Mouse (Mus musculus) hindbrain, embryonic 16.5 days (tissue): Measurements from ENCODE around the gene Crim1. TPM values are rescaled to one million over a fixed set of nuclear protein-coding genes. Genes with fewer than 3 reads are reported as not detected.
A peak's percentile ranks its signal among the peaks of the same experiment; 100 is the strongest.

Experiments used
- ATAC-seq: fragments of 200-750 bp; cut with Nextera tagmentation; 2 replicates; pipeline ENCODE4 v1.8.0; 2017; ENCODE audit warnings: moderate TSS enrichment, moderate library complexity
- H3K27ac ChIP-seq: fragments of 300-500 bp; sonication (generic); 2 replicates; pipeline ENCODE4 v1.5.1; 2014; ENCODE audit warnings: low read depth, mild to moderate bottlenecking, control low read depth, low read length, moderate library complexity
- H3K27me3 ChIP-seq: fragments of 300-500 bp; sonication (generic); replicated peaks from 2 replicates; pipeline ENCODE4 v1.6.1; 2014; ENCODE audit warnings: low read length; ENCODE audit not compliant: control insufficient read depth, insufficient read depth
- H3K36me3 ChIP-seq: fragments of 300-500 bp; sonication (generic); 2 replicates; pipeline ENCODE4 v1.6.1; 2014; ENCODE audit warnings: mild to moderate bottlenecking, low read length, moderate library complexity, mixed read lengths; ENCODE audit not compliant: control insufficient read depth, insufficient read depth
- H3K4me1 ChIP-seq: fragments of 300-500 bp; sonication (generic); 2 replicates; pipeline ENCODE4 v1.6.1; 2014; ENCODE audit warnings: low read depth, low read length; ENCODE audit not compliant: control insufficient read depth, insufficient read depth
- H3K4me2 ChIP-seq: fragments of 300-500 bp; sonication (generic); 2 replicates; pipeline ENCODE4 v1.6.1; 2014; ENCODE audit warnings: mild to moderate bottlenecking, low read length, control low read depth, moderate library complexity
- H3K4me3 ChIP-seq: fragments of 300-500 bp; sonication (generic); 2 replicates; pipeline ENCODE4 v1.5.1; 2014; ENCODE audit warnings: mild to moderate bottlenecking, low read length, control low read depth, moderate library complexity
- H3K9ac ChIP-seq: fragments of 300-500 bp; sonication (generic); 2 replicates; pipeline ENCODE4 v1.6.1; 2014; ENCODE audit warnings: low read depth, mild to moderate bottlenecking, control low read depth, low read length, moderate library complexity
- H3K9me3 ChIP-seq: fragments of 300-500 bp; sonication (generic); 2 replicates; pipeline ENCODE4 v1.6.1; 2014; ENCODE audit warnings: mild to moderate bottlenecking, low read length, moderate library complexity; ENCODE audit not compliant: control insufficient read depth
- WGBS: fragments of 180-500 bp; shearing (Covaris S2); extraction: QIAGEN DNeasy Blood & Tissue Kit; methylation state at CpG from one replicate; pipeline ENCODE4 v1.1.7; 2014; 5-methylcytosine and 5-hydroxymethylcytosine counted together
- polyA plus RNA-seq: library from polyadenylated mRNA; unstranded; fragments of >200 nt; fragmentation: Nextera tagmentation; extraction: Ambion mirVana; gene quantifications from 2 replicates; pipeline ENCODE4 v1.2.1, GENCODE M21; 2015

The Crim1 gene
- polyA plus RNA-seq, 1 experiment from 2014 or later: 12.6 TPM

DNA sequence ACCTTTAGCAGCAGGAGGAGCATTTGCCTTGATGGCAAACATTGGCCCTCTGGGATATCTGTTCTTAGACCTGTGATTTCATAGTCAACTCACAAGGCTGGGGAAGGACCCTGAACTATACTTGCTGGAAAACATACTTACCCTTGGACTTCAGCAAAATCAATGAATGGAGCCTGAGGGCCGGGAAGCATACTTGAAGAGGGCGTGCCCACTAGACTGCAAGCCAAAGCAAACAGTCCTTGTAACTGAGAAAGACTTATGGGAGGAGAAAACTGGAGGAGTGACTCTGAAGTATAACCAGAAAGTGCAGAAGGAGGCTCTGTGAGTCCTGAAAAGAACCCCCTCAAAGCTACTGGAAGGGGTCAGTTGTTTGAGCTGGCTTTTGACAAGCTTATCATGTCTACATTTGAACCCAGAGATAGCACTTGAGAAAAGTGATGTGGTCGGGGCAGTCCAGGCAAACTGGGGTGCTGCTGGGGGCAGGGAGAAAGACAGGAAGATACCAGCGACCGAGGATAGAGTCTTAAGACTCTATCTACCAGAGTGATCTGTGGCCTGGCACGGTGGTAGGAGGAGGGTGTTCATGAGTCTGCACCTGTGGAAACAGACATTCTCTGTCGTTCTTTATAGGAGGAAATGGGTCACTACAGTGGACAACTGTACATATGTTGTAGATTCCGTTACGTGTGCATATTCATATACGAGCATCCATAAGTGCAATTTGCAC, 18.6 kb downstream of the Crim1 start:
- Histone ChIP-seq H3K4me3 (no peak overlapping the region), H3K27me3 (no peaks in the 10 kb centered on the region), H3K27ac (no peak overlapping the region), H3K4me1 (0 out of 2 replicates have a peak, but pooled peaks cover 2% of the 10 kb centered on the region), H3K9ac (no peak overlapping the region), H3K36me3 (no peaks in the 10 kb centered on the region), H3K4me2 (no peak overlapping the region), H3K9me3 (no peaks in the 10 kb centered on the region)
- 90% methylated on average over 10 of the region's 10 CpGs for WGBS
- no peak for ATAC-seq

DNA sequence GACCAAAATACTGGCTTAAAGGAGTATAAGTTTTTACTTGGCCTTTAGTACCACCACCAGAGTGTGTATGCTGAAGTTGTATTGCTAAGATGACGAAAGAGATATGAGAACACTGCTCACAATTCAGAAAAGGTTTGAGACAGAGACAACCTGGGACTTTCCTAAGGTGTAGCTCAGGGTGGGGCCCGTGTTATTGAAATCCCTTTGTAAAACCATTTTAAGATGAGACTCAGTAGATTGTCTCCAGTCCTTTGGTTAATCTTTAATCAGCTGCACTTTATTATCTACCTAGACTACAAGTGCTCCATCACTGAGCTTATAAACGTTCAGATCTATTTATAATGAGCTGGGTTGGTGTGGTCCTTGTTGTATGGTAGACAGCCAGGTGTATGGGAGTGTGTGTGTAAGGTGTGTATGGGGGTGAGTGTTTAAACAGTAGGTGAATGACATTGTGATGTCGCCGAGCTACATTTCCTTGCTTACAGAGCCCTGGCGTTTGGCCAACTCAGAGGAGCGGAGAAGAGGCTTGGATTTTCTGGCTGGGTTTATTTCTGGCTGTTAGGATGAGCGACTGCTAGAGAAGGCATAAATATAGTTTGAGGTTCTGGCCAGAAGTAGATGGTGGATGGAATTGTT, 21.1 kb downstream of the Crim1 start:
- Histone ChIP-seq H3K9me3 (no peaks in the 10 kb centered on the region), H3K36me3 (no peaks in the 10 kb centered on the region), H3K27me3 (no peaks in the 10 kb centered on the region), H3K9ac (no peak overlapping the region), H3K4me1 (0 out of 2 replicates have a peak, but pooled peaks cover 2% of the 10 kb centered on the region), H3K4me3 (no peak overlapping the region), H3K27ac (no peak overlapping the region), H3K4me2 (no peak overlapping the region)
- ATAC-seq: no peak
- 69% methylated on average over 8 of the region's 8 CpGs for WGBS

DNA sequence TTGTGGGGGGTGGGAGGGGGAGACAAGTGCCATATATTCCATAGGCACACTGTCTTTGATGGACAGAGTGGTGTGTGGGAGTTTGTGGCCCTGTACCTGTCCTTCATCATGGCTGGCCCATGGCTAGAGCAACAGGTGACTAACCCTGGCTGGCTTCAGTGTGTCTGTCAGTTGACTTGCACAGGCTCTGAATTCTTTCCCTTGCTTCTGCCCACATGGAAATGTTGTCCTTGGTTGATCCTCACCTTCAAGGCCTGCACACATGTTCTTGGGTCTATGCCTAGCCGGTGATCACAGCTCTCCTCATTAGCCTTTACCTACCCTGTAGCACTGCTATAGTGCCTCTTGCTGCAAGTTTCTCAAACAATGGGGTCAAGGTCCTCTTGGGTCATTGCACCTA, 21.8 kb downstream of the Crim1 start:
- Histone ChIP-seq H3K36me3 (no peaks in the 10 kb centered on the region), H3K9ac (no peak overlapping the region), H3K4me2 (no peak overlapping the region), H3K4me3 (no peak overlapping the region), H3K9me3 (no peaks in the 10 kb centered on the region), H3K27ac (no peak overlapping the region), H3K4me1 (0 out of 2 replicates have a peak, but pooled peaks cover 2% of the 10 kb centered on the region), H3K27me3 (no peaks in the 10 kb centered on the region)
- ATAC-seq: no peak
- 74% methylated on average over 1 of the region's 1 CpGs for WGBS

DNA sequence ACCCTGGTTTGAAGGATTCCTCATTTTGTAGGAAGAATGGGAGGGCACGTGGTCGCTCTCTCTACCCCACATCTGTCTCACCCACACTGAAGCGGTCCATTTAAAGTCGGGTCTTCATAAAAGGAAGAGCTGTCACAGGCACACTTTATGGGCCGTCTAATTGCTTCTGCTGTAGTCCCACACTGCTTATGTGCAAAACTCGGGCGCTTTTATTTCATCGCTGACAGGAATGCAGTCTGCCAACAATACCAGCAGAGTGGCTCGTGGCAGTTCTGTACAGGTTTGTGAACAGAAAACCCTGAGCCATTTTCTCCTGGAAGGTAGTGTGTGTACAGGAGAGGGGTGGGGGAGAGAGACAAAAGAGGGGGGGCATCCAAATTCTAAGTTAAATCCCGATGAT, 23.9 kb downstream of the Crim1 start:
- peak; percentile 52 for ATAC-seq
- Histone ChIP-seq H3K4me3 (no peak overlapping the region), H3K4me1 (0 out of 2 replicates have a peak, but pooled peaks cover 2% of the 10 kb centered on the region), H3K27me3 (no peaks in the 10 kb centered on the region), H3K27ac (no peak overlapping the region), H3K9me3 (no peaks in the 10 kb centered on the region), H3K36me3 (no peaks in the 10 kb centered on the region), H3K9ac (no peak overlapping the region), H3K4me2 (peak overlapping the region; percentile 24; the same call in 1 of the 2 replicates)
- 42% methylated on average over 10 of the region's 10 CpGs for WGBS

DNA sequence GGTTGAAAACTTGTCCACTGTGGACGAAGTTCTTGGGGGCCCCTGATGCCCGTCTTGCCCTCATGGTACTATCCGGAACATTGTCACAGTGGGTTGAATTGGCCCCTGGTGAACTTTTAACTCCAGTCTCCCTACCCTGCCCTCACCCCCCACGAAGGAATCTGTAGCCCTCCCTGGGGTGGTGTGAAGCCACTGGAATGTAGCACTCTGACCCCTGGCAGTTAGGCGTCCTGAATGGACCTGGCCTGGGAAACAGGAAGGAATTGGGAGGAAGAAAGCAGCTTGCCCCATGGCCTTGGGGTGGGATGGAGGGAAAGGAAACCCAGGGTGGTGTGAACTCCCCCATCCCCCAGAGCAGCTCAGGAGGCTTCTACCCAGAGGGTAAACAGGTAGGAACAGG, 25.5 kb downstream of the Crim1 start:
- Histone ChIP-seq H3K4me3 (no peak overlapping the region), H3K9me3 (no peaks in the 10 kb centered on the region), H3K9ac (no peak overlapping the region), H3K27ac (no peak overlapping the region), H3K27me3 (no peaks in the 10 kb centered on the region), H3K4me2 (no peak overlapping the region), H3K4me1 (0 out of 2 replicates have a peak, but pooled peaks cover 2% of the 10 kb centered on the region), H3K36me3 (no peaks in the 10 kb centered on the region)
- no peak for ATAC-seq
- 73% methylated on average over 5 of the region's 5 CpGs for WGBS

DNA sequence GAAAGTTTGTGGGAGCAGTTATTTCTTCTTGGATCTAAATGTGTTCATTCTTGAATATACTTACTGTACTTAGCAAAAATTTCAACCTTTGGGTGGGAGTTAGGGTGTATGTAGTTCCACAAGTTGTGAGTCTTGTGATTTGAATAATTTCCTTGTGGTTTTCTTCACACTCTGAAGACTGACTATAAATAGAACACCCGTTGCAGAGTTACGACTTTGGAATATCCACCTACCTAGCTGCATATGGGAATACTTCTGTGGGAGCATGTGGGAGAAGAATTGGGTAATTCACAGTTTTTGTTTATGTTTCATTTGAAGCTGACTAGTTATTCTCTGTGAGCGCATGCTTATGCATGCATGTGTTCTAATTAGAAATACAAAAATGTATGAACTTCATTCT, 27.2 kb downstream of the Crim1 start:
- Histone ChIP-seq H3K36me3 (no peaks in the 10 kb centered on the region), H3K27ac (no peak overlapping the region), H3K4me2 (no peak overlapping the region), H3K4me1 (peaks cover 3% of the 10 kb centered on the region), H3K9me3 (no peaks in the 10 kb centered on the region), H3K9ac (no peak overlapping the region), H3K4me3 (no peak overlapping the region), H3K27me3 (no peaks in the 10 kb centered on the region)
- 80% methylated on average over 3 of the region's 3 CpGs for WGBS
- ATAC-seq: no peak

DNA sequence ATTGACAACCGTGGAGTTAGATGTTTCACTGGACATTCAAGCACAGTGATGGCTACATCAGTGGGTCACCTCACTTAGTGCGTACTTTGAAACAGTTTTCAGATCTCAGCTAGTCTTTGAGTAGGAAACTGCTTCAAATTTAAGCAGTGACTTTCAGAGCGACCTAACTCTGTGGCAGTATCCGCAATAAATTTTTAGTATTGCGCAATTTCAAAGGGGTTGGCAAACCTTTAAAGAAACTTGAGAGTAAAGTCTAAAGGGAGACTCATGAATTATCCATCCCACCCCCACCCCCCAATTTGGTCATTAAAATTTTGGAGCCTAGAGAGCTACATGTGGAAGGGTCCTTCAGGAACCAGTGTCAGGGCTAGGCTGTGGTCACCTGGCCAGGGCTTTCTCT, 31.5 kb downstream of the Crim1 start:
- ATAC-seq: no peak
- Histone ChIP-seq H3K9me3 (no peaks in the 10 kb centered on the region), H3K4me1 (peaks cover 13% of the 10 kb centered on the region), H3K27ac (no peak overlapping the region), H3K36me3 (no peaks in the 10 kb centered on the region), H3K9ac (no peak overlapping the region), H3K4me2 (no peak overlapping the region), H3K27me3 (no peaks in the 10 kb centered on the region), H3K4me3 (no peak overlapping the region)
- WGBS: 97% methylated on average over 5 of the region's 5 CpGs

DNA sequence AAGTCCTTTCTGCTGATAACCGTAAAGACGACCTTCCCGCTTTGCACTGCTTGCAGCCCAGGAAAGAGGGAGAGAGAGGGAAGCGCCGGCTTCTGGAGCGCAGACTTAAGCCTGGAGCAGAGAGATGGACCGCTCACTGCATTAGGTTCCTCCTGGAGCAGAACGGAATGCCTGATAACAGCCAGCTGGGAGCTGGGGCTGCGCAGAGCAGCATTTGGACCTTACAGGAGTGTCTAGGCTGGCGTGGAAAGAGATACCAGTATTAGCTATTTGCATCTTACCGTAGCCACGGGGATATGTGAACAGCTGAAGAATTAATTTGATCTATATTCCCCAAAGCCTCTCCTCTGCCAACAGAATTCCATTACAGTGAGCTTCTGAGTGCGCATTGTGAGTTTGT, 32.7 kb downstream of the Crim1 start:
- Histone ChIP-seq H3K36me3 (no peaks in the 10 kb centered on the region), H3K4me2 (peak overlapping the region; percentile 27), H3K27ac (no peak overlapping the region), H3K9me3 (no peaks in the 10 kb centered on the region), H3K27me3 (no peaks in the 10 kb centered on the region), H3K4me3 (no peak overlapping the region), H3K4me1 (peaks cover 13% of the 10 kb centered on the region), H3K9ac (no peak overlapping the region)
- peak; percentile 73 for ATAC-seq
- 52% methylated on average over 13 of the region's 13 CpGs for WGBS

DNA sequence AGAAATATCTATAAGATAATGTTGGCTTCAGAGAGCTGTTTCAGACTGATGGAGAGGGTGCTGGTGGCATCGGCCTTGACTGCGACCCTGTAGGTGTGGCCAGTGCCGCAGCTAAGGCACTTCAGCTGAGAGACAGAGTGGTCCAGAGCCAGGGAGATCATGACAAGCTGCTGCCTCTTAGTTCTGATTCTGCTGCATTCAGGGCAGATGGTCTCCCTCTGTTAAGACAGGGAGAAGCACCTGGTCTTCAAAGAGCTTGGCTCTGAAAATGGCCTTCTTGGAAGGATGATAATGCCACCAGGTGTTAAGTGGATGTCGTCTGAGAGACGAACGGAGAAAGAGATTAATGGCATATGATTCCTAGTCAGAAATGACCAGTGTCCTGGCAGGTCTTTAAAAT, 33.8 kb downstream of the Crim1 start:
- WGBS: 72% methylated on average over 6 of the region's 6 CpGs
- no peak overlapping the region for H3K27ac ChIP-seq
- no peaks in the 10 kb centered on the region for H3K27me3 ChIP-seq
- H3K36me3 ChIP-seq: no peaks in the 10 kb centered on the region
- peaks cover 13% of the 10 kb centered on the region for H3K4me1 ChIP-seq
- H3K9me3 ChIP-seq: no peaks in the 10 kb centered on the region
- H3K4me3 ChIP-seq: no peak overlapping the region
- H3K4me2 ChIP-seq: no peak overlapping the region
- ATAC-seq: no peak
- H3K9ac ChIP-seq: no peak overlapping the region
